In the genomic region with DNA sequence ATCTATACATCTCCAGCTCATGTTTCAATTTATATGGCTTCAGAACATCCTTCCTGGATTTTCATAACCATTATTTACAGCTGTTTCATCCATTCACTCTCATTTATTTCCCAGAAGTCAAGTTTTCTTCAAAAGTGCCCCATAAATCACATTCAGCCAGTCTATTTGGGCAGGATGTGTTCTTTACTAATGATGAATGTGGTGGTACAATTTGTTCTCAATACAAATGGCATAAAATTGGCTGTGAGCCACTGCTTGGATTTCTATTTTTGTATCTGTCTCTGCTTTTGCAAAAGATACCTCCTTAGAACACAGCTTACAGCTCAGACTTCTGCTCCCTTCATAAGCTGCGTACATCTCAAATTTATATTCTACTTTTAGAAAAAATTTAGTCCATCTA, we compare ENCODE assay signal across 21 mouse cellular contexts. TPM values are rescaled to one million over a fixed set of nuclear protein-coding genes. Genes with fewer than 3 reads are reported as not detected.
DNase-seq lines count a peak whose midpoint lies in the region; ATAC-seq and TF ChIP-seq lines count a peak whose summit lies in the region.
"Had no signal": no experiment of that assay in that cellular context is flagged by ENCODE, and none has a peak within 500 bp of the region (broad histone marks: within the 10 kb centered on the region; RNA-seq: fewer than 3 reads in every experiment).

No protein-coding gene starts in this region.

- no peak overlapping the region for H3K4me3 ChIP-seq in kidney, postnatal 0 days (replicated peaks; ENCODE audit: low read depth, low read length)
- H3K4me3 ChIP-seq in lung, embryonic 16.5 days (ENCODE audit: low read length), result no peak overlapping the region
- H3K4me3 ChIP-seq in lung, adult 2 months (replicated peaks; ENCODE audit: extremely low read depth, low read depth, low read length), result no peak overlapping the region
- no peak overlapping the region for H3K4me3 ChIP-seq in midbrain, postnatal 0 days (ENCODE audit: low read depth, low read length)
- H3K4me3 ChIP-seq: embryonic facial prominence, embryonic 10.5 days; heart, adult 2 months; hindbrain, embryonic 10.5 days; lung, embryonic 15.5 days; midbrain, embryonic 10.5 days had no signal

- no peak overlapping the region for H3K9ac ChIP-seq in kidney, postnatal 0 days (ENCODE audit: low read depth, low read length)
- no peak overlapping the region for H3K9ac ChIP-seq in lung, embryonic 16.5 days (ENCODE audit: low read length)
- no peak overlapping the region for H3K9ac ChIP-seq in midbrain, postnatal 0 days (replicated peaks; ENCODE audit: low read length, poor library complexity, severe bottlenecking)
- H3K9ac ChIP-seq: lung, embryonic 15.5 days had no signal

- H3K4me2 ChIP-seq in kidney, postnatal 0 days (ENCODE audit: low read length), result no peak overlapping the region
- H3K4me2 ChIP-seq in lung, embryonic 16.5 days (ENCODE audit: low read depth, low read length), result no peak overlapping the region
- no peak overlapping the region for H3K4me2 ChIP-seq in midbrain, postnatal 0 days (ENCODE audit: low read depth, low read length, poor library complexity, severe bottlenecking)
- H3K4me2 ChIP-seq: liver, embryonic 11.5 days; lung, embryonic 15.5 days had no signal

- peak; percentile 34 for DNase-seq in adrenal gland, postnatal 14 days
- no peak for DNase-seq in adrenal gland, postnatal 4 days (ENCODE audit: low spot score in 2 of 2)
- peak; percentile 6 for DNase-seq in kidney, postnatal 0 days (ENCODE audit: low spot score)
- DNase-seq in kidney, adult 8-10 months, result no peak
- DNase-seq in lung, adult 2 months, result no peak
- DNase-seq in lung, postnatal 36 days, result peak; percentile 19
- no peak for DNase-seq in midbrain, postnatal 0 days (ENCODE audit: low spot score)
- DNase-seq: adrenal gland, adult 8-10 months; cerebellum, adult 18-20 months; cerebellum, postnatal 36 days; gastrocnemius, postnatal 10 days; heart, adult 2 months; kidney, adult 18-20 months; thymus, postnatal 25 days had no signal

- no peak for TF ChIP-seq CTCF in kidney, postnatal 0 days (IDR thresholded peaks at IDR 0.05; ENCODE audit: low read depth)
- no peak for TF ChIP-seq CTCF in lung, adult 2 months (IDR thresholded peaks at IDR 0.05; ENCODE audit: insufficient read depth, low read length)
- no peak for TF ChIP-seq CTCF in midbrain, postnatal 0 days (IDR thresholded peaks at IDR 0.05)

- no peaks in the 10 kb centered on the region for H3K9me3 ChIP-seq in kidney, postnatal 0 days (replicated peaks; ENCODE audit: low read length)
- H3K9me3 ChIP-seq in lung, embryonic 16.5 days (ENCODE audit: control insufficient read depth, low read length), result no peaks in the 10 kb centered on the region
- no peaks in the 10 kb centered on the region for H3K9me3 ChIP-seq in midbrain, postnatal 0 days (ENCODE audit: low read length)
- H3K9me3 ChIP-seq: embryonic facial prominence, embryonic 10.5 days; hindbrain, embryonic 10.5 days; lung, embryonic 15.5 days; midbrain, embryonic 10.5 days had no signal

- WGBS in kidney, postnatal 0 days, result 81% methylated on average over 1 of the region's 1 CpGs
- WGBS in lung, embryonic 16.5 days, result 52% methylated on average over 1 of the region's 1 CpGs
- WGBS in lung, adult 2 months, result 82% methylated on average over 1 of the region's 1 CpGs
- WGBS in midbrain, postnatal 0 days, result 98% methylated on average over 1 of the region's 1 CpGs

- no peaks in the 10 kb centered on the region for H3K36me3 ChIP-seq in kidney, postnatal 0 days (ENCODE audit: insufficient read depth, low read length)
- H3K36me3 ChIP-seq in lung, embryonic 16.5 days (ENCODE audit: control insufficient read depth, insufficient read depth, low read length), result no peaks in the 10 kb centered on the region
- no peaks in the 10 kb centered on the region for H3K36me3 ChIP-seq in midbrain, postnatal 0 days (ENCODE audit: insufficient read depth, low read length)
- H3K36me3 ChIP-seq: embryonic facial prominence, embryonic 10.5 days; hindbrain, embryonic 10.5 days; lung, embryonic 15.5 days; midbrain, embryonic 10.5 days had no signal

- no peaks in the 10 kb centered on the region for H3K4me1 ChIP-seq in kidney, postnatal 0 days (replicated peaks; ENCODE audit: insufficient read depth, low read length)
- H3K4me1 ChIP-seq in lung, embryonic 16.5 days (replicated peaks; ENCODE audit: control insufficient read depth, insufficient read depth, low read length), result no peaks in the 10 kb centered on the region
- no peaks in the 10 kb centered on the region for H3K4me1 ChIP-seq in lung, adult 2 months (ENCODE audit: control insufficient read depth, insufficient read depth, low read length)
- no peaks in the 10 kb centered on the region for H3K4me1 ChIP-seq in midbrain, postnatal 0 days (ENCODE audit: insufficient read depth, low read length)
- H3K4me1 ChIP-seq: embryonic facial prominence, embryonic 10.5 days had no signal

- no peaks in the 10 kb centered on the region for H3K27me3 ChIP-seq in kidney, postnatal 0 days (ENCODE audit: insufficient read depth, low read length)
- H3K27me3 ChIP-seq in lung, embryonic 16.5 days (ENCODE audit: control insufficient read depth, insufficient read depth, low read depth, low read length), result no peaks in the 10 kb centered on the region
- H3K27me3 ChIP-seq in midbrain, postnatal 0 days (ENCODE audit: insufficient read depth, low read length), result no peaks in the 10 kb centered on the region
- H3K27me3 ChIP-seq: CH12.LX; lung, embryonic 15.5 days had no signal

- no peak for TF ChIP-seq POLR2A in lung, adult 2 months (IDR thresholded peaks at IDR 0.05; ENCODE audit: borderline replicate concordance, extremely low read depth, low read depth, low read length)

- no peak for ATAC-seq in kidney, postnatal 0 days (replicated peaks; ENCODE audit: low FRiP score, low read depth)
- ATAC-seq in lung, embryonic 16.5 days (ENCODE audit: low read depth), result peak; percentile 17; the same call in 1 of the 2 replicates
- no peak for ATAC-seq in midbrain, postnatal 0 days (ENCODE audit: low FRiP score)

- H3K27ac ChIP-seq in kidney, postnatal 0 days, result no peak overlapping the region
- no peak overlapping the region for H3K27ac ChIP-seq in lung, embryonic 16.5 days (ENCODE audit: low read length)
- H3K27ac ChIP-seq in midbrain, postnatal 0 days (ENCODE audit: low read depth, low read length), result no peak overlapping the region
- H3K27ac ChIP-seq: embryonic facial prominence, embryonic 10.5 days; heart, adult 2 months; hindbrain, embryonic 10.5 days; lung, embryonic 15.5 days; midbrain, embryonic 10.5 days had no signal

RNA-seq across cellular contexts. Expression of a gene that starts 32.7 kb away (rescaled TPM):
- total RNA-seq in adrenal gland, postnatal 14 days (2021), result 44.2 and 51.4 TPM in 2 replicates
- 10 to 100 TPM; 56.7 to 60.1 TPM for total RNA-seq in adrenal gland, postnatal 4 days (2021)
- 93.4 and 108 TPM in 2 replicates for polyA plus RNA-seq in kidney, postnatal 0 days (2015; fragmentation: Nextera tagmentation; extraction: Ambion mirVana)
- 121 and 126 TPM in 2 replicates for polyA plus RNA-seq in lung, embryonic 16.5 days (2015; fragmentation: Nextera tagmentation; extraction: Ambion mirVana)
- 5.2 and 9.1 TPM in 2 replicates for polyA plus RNA-seq in lung, adult 2 months (2012; rRNA removed)
- total RNA-seq in midbrain, postnatal 0 days (2014; rRNA removed), result 73.8 and 100 TPM in 2 replicates
- polyA plus RNA-seq in midbrain, postnatal 0 days (2015; fragmentation: Nextera tagmentation; extraction: Ambion mirVana), result 135 and 139 TPM in 2 replicates

Comparison
In these comparisons a context has a peak if more than half of its experiments do, and no peak if none do; other contexts are left out.
1. DNase-seq: peak in adrenal gland, postnatal 14 days (single experiment), kidney, postnatal 0 days (single experiment) and lung, postnatal 36 days (single experiment); none in adrenal gland, postnatal 4 days (0 of 2), kidney, adult 8-10 months (0 of 2), lung, adult 2 months (single experiment) and midbrain, postnatal 0 days (single experiment).